Mouse (Mus musculus): ENCODE measurements around the gene Nbea.

Nbea gene

DNA sequence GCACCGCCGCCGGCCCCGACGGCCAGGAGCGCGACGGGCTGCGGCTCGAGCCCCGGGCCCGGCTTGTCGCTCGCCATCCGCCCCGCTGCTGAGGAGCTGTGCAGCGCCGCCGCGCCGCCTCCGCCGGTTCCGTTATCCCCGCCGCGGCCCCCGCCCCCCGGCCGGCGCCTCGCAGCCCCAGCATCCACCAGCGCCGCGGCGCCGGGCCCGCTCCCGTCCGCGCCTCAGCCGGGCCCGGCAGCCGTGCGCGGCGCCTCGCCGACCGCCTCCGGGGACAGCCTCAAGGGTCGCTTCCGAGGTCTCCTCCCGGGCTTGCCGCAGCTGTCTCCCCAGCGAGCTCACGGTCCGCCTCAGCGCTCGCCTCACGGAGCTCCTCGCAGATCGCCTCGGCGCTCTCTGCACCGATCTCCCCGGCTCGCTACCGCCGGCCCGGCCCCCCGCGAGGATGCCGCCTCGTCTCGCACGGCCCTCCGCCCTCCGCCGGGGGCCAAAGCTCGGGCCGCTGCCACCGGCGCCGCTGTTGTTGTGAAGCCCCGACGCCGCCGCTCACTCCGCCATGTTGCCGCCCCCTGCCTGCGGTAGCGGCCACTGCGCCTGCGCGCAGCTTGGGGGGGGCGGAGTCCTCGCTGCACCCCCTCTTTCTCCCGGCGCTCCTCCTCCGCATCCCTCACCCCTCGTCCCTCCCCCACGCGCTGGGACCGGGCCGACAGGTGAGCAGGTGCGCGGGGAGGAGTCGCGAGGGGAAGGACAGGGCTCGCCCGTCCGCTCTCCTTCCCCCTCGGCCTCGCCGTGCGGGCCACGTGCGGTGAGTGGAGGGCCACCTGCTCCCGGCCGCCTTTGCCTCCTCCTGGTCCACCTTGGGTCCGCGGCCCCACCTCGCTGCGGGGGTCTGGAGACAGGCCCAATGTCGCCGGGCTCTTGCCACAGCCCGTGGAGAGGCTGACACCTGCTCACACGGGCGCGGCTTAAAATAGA, at the start of gene Nbea:
Gene Nbea, minus strand, starts transcription at position 543 of the 975 bp plus-strand sequence.
- in situ Hi-C loops (cut with MboI, MseI): no loop called here

- in situ Hi-C loops (cut with MboI, MseI): no loop called here
These were observed 45.8 kb upstream of the Nbea start for GRCm38 (mm10) chr3:56229283-56229682.

GRCm38 (mm10) chr3:56215989-56216388, 32.5 kb upstream of the Nbea start:
- in situ Hi-C loops (cut with MboI, MseI): no loop called here

DNA sequence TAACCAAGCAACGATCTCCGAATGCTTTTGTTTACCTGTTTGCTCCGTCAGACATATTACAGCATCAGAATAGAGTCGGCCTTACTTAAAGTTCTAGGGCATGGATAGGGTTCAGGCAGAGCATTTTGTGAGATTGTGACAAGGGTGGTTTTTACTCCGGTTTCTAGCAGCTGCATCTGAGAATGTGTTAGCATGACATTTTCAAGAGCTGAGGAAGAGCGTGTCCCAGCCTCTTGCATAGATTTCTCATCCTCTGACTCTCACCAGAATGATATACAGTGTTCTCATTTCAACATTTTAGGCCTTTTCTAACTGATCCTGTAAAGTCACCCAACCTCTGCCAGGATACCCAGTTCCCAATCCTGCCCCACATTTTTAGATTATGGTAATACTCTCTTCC, 20.5 kb upstream of the Nbea start:
- in situ Hi-C loops (cut with MboI, MseI): no loop called here

- in situ Hi-C loops (cut with MboI, MseI): no loop called here
These were observed 4.7 kb upstream of the Nbea start for GRCm38 (mm10) chr3:56188238-56188637.

GRCm38 (mm10) chr3:56187131-56187779, 3.8 kb upstream of the Nbea start:
- in situ Hi-C loops (cut with MboI, MseI): no loop called here

DNA sequence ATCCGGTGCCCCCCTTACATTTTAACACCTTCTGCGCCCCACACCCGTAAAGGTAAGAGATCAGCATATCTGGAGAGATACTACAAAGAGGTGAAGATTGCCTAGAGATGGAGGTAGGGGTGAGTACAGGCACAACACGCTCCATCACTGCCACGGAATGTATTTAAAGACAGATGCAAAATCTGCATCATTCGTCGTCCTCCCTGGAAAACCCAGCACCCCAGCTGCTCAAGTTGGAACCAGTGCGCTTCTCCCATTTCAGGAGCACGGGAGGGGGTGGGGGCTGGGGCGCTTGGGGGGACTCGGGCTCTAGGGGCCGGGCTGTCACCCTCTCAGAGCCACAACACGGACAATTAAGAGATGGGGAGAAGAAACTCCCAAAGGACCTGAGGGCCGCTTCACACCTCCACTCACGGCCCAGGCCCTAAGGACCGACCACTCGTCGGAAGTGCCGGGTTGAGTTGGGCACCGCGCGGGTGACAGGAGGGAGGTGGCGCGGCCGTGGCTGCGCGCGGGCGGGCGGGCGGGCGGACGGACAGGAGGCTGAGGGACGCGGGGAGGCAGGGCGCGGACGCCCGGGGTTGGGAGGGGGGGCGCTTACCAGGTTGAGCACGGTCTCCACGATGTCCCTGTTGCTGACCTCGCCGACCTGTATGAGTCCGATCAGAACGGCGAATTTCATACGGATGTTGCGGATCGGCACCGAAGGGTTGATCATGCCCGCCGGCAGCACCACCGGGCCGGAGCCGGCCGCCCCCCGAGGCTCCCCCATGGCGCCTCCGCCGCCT, 936 bp downstream of the Nbea start:
- in situ Hi-C loops (cut with MboI, MseI): no loop called here

- in situ Hi-C loops (cut with MboI, MseI): no loop called here
These were observed 1.5 kb downstream of the Nbea start for GRCm38 (mm10) chr3:56181991-56182370.

DNA sequence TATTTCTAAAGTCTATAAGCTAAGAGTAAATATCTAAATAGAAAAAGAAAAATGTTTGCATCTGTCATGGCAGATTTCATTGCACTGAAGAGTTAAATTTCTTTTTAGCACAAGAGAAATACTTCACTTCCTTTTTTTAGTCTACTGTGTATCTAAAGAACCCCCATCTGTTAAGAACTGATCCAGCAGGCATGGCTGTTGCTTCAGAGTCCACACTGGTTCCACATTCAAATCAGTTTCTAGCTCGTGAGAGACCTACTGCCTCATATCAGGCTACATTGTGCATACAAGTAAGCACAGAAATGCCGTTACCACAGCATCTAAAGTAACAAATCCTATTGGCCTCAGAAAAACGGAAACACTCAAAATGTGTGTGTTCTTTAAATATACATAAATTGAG, 2.5 kb downstream of the Nbea start:
- in situ Hi-C loops (cut with MboI, MseI): no loop called here

- in situ Hi-C loops (cut with MboI, MseI): no loop called here
These were observed 25.6 kb downstream of the Nbea start for GRCm38 (mm10) chr3:56157864-56158263.

GRCm38 (mm10) chr3:56126674-56127073, 56.8 kb downstream of the Nbea start:
- in situ Hi-C loops (cut with MboI, MseI): no loop called here

GRCm38 (mm10) chr3:56116647-56117046, 66.9 kb downstream of the Nbea start:
- in situ Hi-C loops (cut with MboI, MseI): no loop called here

GRCm38 (mm10) chr3:56108101-56108500, 75.4 kb downstream of the Nbea start:
- in situ Hi-C loops (cut with MboI, MseI): no loop called here

GRCm38 (mm10) chr3:56097105-56097504, 86.4 kb downstream of the Nbea start:
- in situ Hi-C loops (cut with MboI, MseI): no loop called here

DNA sequence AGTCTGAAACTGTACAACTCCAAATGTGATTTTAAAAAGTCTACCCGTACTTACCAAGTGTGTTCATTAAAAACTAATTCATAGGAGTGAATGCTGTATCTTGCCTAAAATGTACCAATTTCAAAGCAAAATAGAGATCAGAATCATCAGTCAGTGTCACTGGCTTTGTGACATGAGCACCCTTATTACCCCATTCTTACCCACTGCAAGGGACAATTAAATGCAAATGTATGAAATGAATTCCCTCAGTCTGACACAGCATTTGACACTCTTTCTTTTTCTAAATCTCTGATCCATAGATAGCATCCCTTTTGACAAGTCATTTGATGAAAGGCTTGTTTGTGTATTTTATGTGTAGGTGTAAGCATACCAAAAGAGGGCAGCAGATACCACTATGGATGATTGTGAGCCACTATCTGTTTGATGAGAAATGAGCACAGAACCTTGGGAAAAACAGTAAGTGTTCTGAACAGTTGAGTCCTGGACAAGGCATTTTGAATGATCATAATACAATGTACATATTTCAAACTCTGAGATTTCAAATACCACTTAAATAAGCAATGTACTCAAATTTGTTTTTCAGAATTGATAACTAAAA, 104.4 kb downstream of the Nbea start:
- in situ Hi-C loops (cut with MboI, MseI): no loop called here

- in situ Hi-C loops (cut with MboI, MseI): loop anchor here in 1 of 2 experiments (10.0 kb wide), 1 partner anchor 1953 kb away; no protein-coding TSS in a partner anchor
These were observed 115.7 kb downstream of the Nbea start for GRCm38 (mm10) chr3:56067849-56068248.

GRCm38 (mm10) chr3:56066360-56067040, 117.0 kb downstream of the Nbea start:
- in situ Hi-C loops (cut with MboI, MseI): loop anchor here in 1 of 2 experiments (10.0 kb wide), 1 partner anchor 1952 kb away; no protein-coding TSS in a partner anchor

- in situ Hi-C loops (cut with MboI, MseI): loop anchor here in 1 of 2 experiments (10.0 kb wide), 1 partner anchor 1950 kb away; no protein-coding TSS in a partner anchor
These were observed 118.3 kb downstream of the Nbea start for GRCm38 (mm10) chr3:56065234-56065633.

GRCm38 (mm10) chr3:56045659-56046336, 137.7 kb downstream of the Nbea start:
- in situ Hi-C loops (cut with MboI, MseI): no loop called here

GRCm38 (mm10) chr3:56043091-56043490, 140.4 kb downstream of the Nbea start:
- in situ Hi-C loops (cut with MboI, MseI): no loop called here

Measured in T-helper 17 cell (primary cell).